Mouse (Mus musculus): ENCODE measurements around the gene Gab2.

DNA sequence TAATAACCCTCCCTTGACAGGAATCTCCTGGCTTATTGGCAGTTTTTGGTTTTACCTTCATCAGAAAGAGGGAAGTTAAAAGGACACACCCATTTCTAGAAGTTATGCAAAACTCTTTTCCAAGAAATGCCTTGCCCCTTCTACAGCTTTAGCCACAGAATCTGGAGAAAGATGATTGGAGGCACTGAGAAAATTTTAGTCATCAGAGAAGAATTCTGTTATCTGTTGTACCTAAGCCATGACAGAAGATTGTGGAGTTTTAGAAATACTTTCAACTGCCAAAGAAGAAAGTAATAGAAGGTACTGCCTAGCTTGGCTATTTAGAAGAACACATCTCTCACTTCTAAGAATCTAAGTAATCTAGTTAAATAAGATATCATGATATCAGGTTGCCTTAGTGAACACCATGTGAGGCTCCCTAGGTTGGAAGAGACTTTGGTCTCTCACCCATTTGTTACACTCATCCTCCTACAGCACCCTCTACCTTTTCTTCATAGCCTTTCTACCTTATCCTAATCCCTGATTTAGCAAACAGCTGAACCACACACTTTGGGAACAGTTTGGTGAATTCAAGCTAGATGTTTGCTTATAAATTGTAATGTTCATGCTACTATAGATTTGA is 128.8 kb downstream of the Gab2 start:
- TF ChIP-seq CTCF (IDR thresholded peaks at IDR 0.05; ENCODE audit: low read depth), result no peak
- TF ChIP-seq EP300 (optimal IDR thresholded peaks at IDR 0.05), result no peak
